Mouse (Mus musculus): Measurements from ENCODE around the gene Gm9964.
"Not testable (repeated sequence)": the region's sequence is repeated elsewhere in the genome, so short reads cannot be mapped to it uniquely, and the experiment has no call there.

The Gm9964 gene

GRCm38 (mm10) chr11:79299719-79300431 lies 3.2 kb upstream of the Gm9964 start:
- DNase-seq: no peak

GRCm38 (mm10) chr11:79296167-79296566 lies 539 bp downstream of the Gm9964 start:
- DNase-seq: peak; percentile 50

GRCm38 (mm10) chr11:79293971-79294370 lies 2.7 kb downstream of the Gm9964 start:
- DNase-seq: no peak

- no peak for DNase-seq
Measured at GRCm38 (mm10) chr11:79293025-79293424, 3.7 kb downstream of the Gm9964 start.

GRCm38 (mm10) chr11:79292130-79292529 lies 4.6 kb downstream of the Gm9964 start:
- DNase-seq: no peak

- DNase-seq: no peak
Measured at GRCm38 (mm10) chr11:79291651-79292050, 5.1 kb downstream of the Gm9964 start.

GRCm38 (mm10) chr11:79290473-79290872 lies 6.2 kb downstream of the Gm9964 start:
- peak; percentile 22 for DNase-seq

GRCm38 (mm10) chr11:79288913-79289640 lies 7.6 kb downstream of the Gm9964 start:
- DNase-seq: no peak

GRCm38 (mm10) chr11:79288278-79288843 lies 8.3 kb downstream of the Gm9964 start:
- DNase-seq: no peak

GRCm38 (mm10) chr11:79287447-79287846 lies 9.3 kb downstream of the Gm9964 start:
- no peak for DNase-seq

- DNase-seq: no peak
Measured at GRCm38 (mm10) chr11:79286305-79286799, 10.4 kb downstream of the Gm9964 start.

- DNase-seq: no peak
Measured at GRCm38 (mm10) chr11:79283350-79284030, 13.2 kb downstream of the Gm9964 start.

GRCm38 (mm10) chr11:79281396-79281795 lies 15.3 kb downstream of the Gm9964 start:
- DNase-seq: no peak

GRCm38 (mm10) chr11:79279732-79280405 lies 16.8 kb downstream of the Gm9964 start:
- DNase-seq: no peak

GRCm38 (mm10) chr11:79273757-79274156 lies 22.9 kb downstream of the Gm9964 start:
- DNase-seq: no peak

GRCm38 (mm10) chr11:79273039-79273438 lies 23.7 kb downstream of the Gm9964 start:
- no peak for DNase-seq

GRCm38 (mm10) chr11:79267171-79267570 lies 29.5 kb downstream of the Gm9964 start:
- DNase-seq: no peak

- DNase-seq: no peak
Measured at GRCm38 (mm10) chr11:79264376-79264775, 32.3 kb downstream of the Gm9964 start.

- DNase-seq: not testable (repeated sequence)
Measured at GRCm38 (mm10) chr11:79260126-79260525, 36.6 kb downstream of the Gm9964 start.

GRCm38 (mm10) chr11:79258738-79259137 lies 38.0 kb downstream of the Gm9964 start:
- DNase-seq: no peak

- peak; percentile 92 for DNase-seq
Measured at GRCm38 (mm10) chr11:79254391-79255098, 42.2 kb downstream of the Gm9964 start, which contains the start of gene Wsb1. TSS of gene Wsb1 (minus strand) at chr11:79254671.
